Mouse (Mus musculus): ENCODE measurements around the gene Gm48551.

Gm48551 gene

GRCm38 (mm10) chr10:81403511-81403910 lies 19.2 kb downstream of the Gm48551 start:
- DNase-seq (ENCODE audit: low spot score in 2 of 2) = no peak

GRCm38 (mm10) chr10:81404082-81404481 lies 19.8 kb downstream of the Gm48551 start:
- DNase-seq (ENCODE audit: low spot score in 2 of 2) = no peak

DNA sequence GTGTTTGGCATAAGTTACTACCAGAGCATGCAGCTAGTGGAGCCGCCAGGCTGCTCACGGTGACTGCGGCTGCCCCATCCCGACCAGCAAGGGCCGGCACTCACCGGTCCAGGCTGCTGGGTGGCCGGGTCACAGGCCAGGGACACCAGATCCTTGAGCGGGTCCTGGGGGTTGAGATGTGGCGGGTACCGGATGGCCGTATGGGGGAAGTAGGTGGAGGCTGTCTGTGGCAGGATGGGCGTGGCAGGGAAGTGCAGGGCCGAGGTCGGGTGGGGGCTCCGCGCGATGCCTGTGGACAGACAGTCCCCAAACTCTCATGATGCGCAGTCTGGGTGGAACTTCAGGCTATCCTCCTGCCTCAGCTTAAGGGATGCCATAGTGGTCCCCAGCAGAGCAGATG lies 20.5 kb downstream of the Gm48551 start:
- DNase-seq (ENCODE audit: low spot score in 2 of 2) = no peak

DNA sequence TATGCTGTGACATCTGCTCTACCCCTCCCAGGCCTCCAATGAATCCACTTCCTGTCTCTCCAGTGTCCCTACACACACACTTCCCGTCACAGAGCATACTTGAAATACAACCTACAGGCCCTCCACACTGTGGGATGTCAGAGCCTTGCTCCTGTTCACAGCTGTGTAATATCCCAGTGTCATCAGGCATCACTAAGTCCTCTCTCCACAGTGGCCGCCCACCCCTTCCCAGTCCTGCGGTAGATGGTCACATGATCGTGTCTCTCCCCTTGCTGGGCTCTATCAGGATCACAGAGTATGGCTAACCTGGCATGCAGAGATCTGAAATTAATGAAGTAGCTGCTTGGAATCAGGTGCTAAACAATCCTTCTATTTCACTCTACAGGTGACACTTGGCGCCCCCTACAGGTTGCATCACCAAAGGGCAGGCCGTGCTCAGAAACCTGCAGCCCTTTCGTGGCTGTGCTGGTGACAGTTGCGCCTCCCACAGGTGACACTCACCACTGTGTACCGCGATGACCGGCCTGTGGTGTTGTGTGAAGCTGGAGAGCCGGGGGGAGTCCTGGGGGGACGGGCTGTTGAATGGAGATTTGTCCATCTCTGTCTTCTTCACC lies 21.4 kb downstream of the Gm48551 start:
- no peak for DNase-seq (ENCODE audit: low spot score in 2 of 2)

DNA sequence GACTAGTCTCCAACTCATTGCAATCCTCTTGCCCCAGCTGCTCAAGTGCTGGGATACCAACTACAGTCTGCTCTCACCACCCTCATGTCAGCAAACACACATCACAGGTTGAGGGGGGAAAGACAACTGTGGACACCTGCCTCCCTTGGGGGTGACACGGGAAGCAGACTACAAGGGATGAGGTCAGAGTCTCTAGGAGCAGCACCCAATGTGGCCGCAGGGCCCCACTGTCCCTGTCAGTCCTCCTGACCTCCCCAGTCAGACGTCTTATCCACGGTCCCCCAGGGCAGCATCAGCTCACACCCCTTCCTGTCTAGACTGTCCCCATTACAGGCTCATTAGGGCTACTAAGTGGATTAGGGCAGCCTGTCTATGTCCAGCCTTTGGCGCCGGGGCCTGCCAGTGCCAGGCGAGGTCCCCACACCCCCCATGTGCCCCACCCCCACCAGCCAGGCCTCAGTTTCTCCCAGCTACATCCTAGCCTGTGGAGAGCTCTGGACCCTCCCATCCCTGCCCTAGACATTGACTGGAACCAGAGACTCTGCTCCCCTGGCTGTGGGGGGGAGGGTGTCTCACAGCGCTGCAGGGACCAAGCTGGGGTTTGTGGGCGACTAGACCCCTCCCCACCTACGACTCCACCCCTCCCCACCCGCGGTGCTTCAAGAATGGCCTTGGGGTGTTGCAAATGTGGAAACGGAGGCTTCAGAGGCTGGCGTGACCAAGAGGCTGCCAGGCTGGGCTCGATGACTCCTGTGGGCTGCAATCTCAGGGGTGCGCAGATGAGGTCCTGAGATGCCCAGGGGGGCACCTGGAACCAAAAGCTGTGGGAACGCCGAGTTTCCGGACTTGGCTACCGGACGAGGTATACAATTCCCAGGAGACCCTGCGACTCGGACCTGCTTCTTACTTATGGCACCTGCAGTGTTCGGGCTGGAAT lies 22.5 kb downstream of the Gm48551 start:
- DNase-seq (ENCODE audit: low spot score in 2 of 2) = no peak

GRCm38 (mm10) chr10:81407539-81408423 lies 23.5 kb downstream of the Gm48551 start:
- no peak for DNase-seq (ENCODE audit: low spot score in 2 of 2)

DNA sequence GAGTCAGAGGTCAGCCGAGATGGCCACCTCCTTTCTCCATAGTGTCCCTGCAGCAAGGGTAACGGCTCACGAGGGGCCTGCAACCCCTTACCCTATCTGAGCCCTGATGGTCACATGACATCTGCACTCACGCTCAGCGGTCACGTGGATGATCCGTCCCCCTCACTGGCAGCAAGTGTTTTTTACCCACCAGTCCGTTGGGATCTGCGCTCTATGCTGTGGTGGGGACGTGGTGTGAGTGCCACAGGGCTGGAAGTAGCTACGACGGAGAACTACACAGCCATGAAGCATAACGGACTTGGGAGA lies 24.1 kb downstream of the Gm48551 start:
- DNase-seq (ENCODE audit: low spot score in 2 of 2) = no peak

- peak in 1 of 2 experiments; percentile 70 for DNase-seq (ENCODE audit: low spot score in 2 of 2)
These were observed 24.6 kb downstream of the Gm48551 start for GRCm38 (mm10) chr10:81408871-81409291.

DNA sequence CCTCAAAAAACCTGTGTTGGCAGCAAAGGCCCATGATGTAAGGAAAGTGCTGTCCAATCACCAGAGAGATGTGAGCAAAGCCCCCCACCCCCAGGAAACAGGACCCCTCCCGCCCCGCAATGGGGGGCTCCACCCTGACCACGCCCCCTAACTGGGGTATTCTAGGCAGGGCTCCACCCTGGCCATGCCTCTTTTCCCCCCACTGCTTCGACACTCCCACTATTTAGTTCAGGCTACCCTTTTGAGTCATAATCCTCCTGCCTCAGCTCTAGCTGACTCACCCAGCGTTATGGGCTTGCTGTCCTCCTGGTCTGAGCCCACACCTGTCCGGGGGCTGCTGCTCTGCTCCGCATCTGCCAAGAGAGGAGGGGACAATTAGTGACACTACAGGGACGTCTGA lies 25.1 kb downstream of the Gm48551 start:
- no peak for DNase-seq (ENCODE audit: low spot score in 2 of 2)

DNA sequence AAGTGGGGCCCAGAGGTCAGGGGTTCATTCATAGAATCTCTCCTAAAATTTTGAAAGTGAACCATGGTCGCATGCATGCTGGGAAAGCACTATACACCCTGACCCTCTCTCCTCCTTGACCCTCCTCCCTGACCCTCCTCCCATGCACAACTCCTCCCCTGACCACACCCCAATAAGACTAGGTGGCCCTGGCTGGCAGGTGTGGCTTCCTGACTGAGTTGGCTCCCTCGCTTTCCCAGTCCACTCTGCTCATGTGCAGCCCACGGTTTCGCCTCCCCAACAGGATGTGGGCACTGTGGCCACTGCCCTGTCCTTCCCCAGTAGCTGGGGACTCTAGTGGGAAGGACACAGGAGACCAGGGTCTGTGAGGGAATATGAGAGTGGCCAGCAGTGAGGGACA lies 26.1 kb downstream of the Gm48551 start:
- DNase-seq (ENCODE audit: low spot score in 2 of 2) = no peak

GRCm38 (mm10) chr10:81410981-81411380 lies 26.7 kb downstream of the Gm48551 start:
- DNase-seq (ENCODE audit: low spot score in 2 of 2) = no peak

- DNase-seq (ENCODE audit: low spot score in 2 of 2) = peak in 1 of 2 experiments; percentile 71
These were observed 27.5 kb downstream of the Gm48551 start for GRCm38 (mm10) chr10:81411471-81412400.

GRCm38 (mm10) chr10:81412586-81413309 lies 28.5 kb downstream of the Gm48551 start:
- DNase-seq (ENCODE audit: low spot score in 2 of 2) = no peak

DNA sequence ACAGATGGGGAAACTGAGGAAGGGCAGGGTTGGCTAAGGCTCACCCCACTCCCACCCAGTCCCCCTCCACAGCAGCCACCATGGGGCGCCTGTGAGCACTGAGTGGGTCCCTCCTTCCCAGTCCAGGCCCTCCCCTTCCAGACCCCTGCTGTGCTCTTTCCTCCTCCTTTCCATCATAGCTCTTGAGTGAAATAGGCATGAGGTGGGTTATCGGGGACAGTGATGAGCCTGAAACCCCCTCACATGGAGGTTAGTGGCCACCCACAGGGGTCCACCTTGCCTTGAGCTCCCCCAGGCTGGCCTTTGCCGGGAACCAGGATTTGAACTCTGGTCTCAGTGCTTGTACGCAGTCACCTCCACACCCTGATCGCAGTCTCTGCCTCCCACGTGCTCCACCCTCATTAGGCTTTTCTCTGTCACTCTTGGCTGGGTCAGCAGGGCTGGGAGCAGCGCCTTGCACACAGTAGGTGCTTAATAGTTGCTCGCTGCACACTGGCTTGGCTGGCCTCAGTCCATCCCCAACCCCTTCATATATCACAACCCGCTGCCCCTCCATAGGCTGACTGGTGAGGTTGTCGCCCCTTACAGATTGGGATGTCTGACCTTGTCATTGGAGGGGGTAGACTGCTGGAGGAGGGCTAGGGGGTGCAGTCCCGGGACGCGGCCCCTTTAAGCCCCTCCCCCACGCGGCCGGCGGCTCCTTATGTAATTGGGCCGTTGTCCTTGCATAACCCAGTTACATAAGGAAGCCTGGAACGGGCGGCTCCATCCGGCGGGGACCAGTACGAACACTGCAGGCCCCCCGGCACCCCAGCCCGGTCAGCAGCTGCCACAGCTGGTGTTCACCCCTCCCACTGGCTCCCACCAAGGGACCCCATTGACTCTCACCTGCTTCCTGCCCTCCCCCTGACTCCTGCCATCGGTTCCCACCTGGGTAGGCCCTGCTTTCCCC lies 29.3 kb downstream of the Gm48551 start:
- DNase-seq (ENCODE audit: low spot score in 2 of 2) = peak; percentile 74 to 85

GRCm38 (mm10) chr10:81414682-81415081 lies 30.4 kb downstream of the Gm48551 start:
- no peak for DNase-seq (ENCODE audit: low spot score in 2 of 2)

DNA sequence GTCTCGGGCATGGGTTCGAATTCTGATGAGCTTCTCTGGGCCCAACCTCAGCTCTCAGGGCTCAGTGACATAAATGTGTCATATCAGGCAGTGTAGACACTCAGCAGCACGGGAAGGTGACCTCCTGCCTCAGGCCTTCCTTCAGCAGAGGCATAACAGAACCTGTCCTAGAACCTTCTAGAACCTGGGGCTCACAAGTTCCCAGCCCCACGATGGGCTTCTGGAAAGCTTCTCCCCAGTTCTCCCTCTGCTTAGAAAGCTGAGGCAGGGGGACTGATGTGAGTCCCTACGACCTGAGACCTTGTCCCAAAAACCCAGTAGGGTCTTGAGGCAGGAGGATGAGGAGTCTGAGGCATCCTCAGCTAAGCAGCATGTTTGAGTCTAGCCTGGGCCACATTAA lies 30.9 kb downstream of the Gm48551 start:
- no peak for DNase-seq (ENCODE audit: low spot score in 2 of 2)

GRCm38 (mm10) chr10:81415549-81416310 lies 31.5 kb downstream of the Gm48551 start:
- no peak for DNase-seq (ENCODE audit: low spot score in 2 of 2)

DNA sequence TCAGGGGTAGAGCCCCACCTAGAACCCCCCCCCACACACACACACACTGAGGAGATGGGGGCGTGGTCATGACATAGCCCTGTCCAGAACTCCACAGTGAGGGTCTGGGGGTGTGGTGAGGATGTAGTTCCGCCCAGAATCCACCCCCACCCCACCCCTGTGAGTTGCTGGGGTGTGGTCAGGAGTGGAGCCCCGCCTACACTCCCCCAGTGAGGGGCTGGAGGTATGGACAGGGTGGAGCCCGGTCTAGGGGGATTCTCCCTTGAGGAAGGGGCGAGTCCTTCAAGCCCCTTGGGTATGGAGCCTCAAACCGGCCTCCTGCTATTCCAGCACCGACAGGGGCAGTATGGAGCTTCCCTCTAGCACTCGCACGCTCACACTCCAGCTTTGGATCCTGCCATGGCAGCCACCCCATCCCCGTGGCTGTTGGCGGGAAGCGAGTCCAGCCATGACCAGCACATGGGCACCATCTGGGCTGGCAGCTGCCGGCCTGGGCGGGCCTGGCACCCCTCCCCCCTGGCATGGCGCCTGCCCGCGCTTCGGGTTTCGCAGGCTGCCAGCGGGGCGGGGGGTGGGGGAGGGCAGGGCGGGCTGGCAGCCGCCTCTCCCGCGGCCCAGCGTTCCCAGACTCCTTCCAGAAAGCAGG lies 32.4 kb downstream of the Gm48551 start:
- peak; percentile 86 to 89 for DNase-seq (ENCODE audit: low spot score in 2 of 2)
